Mouse (Mus musculus) left cerebral cortex, adult 9 months (tissue): ENCODE data around the gene Herpud2.

Experiments used
- DNase-seq, 2 experiments: peaks; one replicate each; pipeline ENCODE4 v3.0.0; 2022; ENCODE audit warnings: low spot score in 2 of 2

Herpud2 gene

DNA sequence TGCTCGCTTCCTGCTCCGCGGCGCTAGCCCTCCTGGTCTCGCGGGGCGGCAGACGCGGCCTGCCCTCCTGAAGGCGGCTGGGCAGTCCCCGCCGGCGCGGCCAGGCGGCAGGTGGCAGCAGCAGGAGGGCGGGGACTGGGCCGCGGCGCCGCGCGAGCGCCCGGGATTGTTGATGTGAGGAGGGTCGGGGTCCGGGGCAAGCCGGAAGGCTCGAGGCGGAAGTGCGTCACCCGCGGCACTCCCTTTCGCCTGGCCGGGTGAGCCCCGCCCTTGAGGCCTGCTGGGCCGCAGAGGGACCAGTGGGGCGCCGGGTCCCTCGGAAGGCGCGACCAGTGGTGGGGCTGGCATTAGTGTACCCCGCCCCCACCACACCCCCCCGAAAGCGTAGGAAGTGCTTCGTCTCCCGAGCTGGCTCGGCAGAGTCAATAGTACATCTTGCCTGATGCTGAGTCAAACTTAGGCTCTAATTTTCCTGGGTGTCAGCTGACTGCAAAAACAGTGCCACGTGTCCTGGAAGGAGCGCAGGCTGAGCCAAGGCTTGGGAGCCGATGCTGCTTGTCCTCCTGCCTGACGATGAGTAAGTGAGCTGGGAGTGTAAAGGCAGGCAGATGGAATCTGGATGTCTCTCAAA lies at the start of gene Herpud2:
Gene Herpud2 (minus strand): TSS at position 210 of the 631 bp plus-strand sequence.
- DNase-seq, result peak; percentile 78 to 90

DNA sequence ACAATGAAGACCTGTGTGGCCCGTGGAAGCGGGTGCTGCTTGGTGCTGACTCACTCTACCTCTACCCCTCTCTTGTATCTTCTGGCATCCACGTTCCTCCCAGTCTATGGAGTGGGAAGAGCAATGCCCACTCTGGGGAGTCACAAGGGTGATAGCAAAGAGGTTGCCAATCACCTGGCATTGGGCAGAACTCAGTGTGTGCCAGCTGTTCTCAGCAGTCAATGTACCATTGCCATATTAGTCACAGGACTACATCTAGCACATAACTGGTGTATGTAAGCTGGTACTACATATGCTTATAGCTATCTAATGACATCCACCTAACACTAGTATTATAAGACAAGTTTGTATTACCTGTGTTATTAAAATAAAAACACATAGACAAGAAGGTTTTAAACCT lies 49.4 kb upstream of the Herpud2 start:
- no peak for DNase-seq

DNA sequence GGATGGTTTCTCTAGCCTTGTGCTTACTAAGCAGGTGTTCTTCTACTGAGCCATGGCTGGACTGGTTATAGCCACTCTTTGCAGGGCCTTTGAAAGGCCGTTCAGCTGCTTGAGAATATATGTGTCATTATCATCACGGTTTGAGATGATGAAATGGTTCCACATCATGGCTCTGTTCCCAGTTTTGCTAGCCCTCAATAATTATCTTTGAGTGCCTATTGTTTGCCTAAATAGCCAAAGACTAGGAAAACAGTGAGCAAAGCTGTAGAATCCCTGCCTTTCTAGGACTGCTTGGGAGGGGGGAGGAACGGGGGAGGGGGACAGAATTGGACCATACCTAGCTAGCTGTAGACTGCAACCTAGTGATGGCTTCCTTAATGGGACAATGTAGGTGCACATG lies 48.5 kb upstream of the Herpud2 start:
- DNase-seq, result no peak

DNA sequence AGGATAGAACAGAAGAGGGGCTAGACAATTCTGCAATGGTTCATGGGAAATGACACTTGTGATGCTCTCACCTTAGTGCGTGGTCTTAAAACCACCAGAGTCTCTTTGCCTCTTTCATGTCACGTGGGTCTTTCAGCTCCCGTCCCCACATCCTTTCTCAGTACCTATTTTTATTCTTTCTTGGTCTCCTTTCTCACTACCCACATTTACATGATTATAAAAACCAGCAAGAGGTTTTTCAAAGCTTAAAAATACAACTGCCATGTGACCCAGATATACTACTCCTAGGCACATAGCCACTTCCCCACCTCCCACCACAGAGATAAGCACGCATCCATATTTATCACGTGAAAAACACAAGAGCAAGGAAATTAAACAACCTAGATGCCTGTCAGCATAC lies 45.1 kb upstream of the Herpud2 start:
- no peak for DNase-seq

DNA sequence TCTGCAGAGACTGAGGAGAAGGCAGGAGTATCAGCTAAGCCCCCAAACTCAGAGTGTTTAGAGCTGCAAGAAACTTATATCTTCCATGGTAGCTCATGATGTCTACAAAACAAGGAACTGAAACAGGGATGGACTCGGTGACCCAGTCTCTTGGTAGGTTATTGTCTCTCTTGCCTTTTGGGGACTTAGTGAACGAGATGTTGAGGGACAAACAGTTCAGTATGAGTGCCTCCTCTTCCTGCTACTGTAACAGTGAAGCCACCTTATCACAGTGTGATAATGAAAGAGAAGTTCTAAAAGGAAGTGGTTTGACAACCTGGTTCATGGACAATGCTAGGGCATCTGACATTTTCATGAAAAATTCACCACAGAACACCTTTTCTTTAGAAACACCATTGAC lies 40.0 kb upstream of the Herpud2 start:
- DNase-seq, result no peak

DNA sequence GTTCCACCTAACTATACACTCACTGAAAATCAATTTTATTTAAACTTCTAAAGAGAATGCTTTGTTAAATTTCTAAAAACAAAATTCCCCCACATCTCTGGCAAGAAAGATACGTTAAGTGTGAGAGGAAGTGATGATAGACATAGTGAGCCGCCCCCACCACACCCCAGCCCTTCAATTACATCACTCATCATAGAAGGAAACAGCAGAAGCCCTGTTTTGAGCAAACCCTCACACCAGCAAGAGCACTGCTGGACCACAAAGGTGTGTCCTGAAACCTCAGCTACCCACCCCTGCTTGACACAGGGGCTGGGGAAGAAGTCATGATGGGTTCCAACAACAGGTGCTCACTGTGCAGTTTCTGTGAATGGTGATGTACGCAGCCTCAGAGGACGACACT lies 34.9 kb upstream of the Herpud2 start:
- DNase-seq, result peak in 1 of 2 experiments; percentile 1

DNA sequence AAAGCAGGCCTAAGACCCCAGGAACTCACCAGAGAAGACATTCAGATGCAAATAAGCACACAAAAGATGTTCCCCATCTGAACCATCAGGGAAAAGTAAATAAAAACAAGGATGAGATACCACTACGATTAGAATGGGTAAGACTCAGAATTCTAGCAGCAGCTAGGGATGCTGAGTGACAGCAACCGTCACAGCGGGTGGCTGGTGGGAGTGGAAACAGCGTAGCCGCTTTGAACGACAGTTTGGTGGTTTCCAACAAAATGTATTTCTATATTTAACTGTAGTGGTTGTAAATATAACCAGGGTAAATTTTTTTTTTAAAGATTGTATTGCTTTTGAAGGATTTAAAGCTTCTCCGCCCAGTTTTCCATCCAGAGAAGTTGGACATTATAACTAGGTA lies 34.2 kb upstream of the Herpud2 start:
- peak in 1 of 2 experiments; percentile 1 for DNase-seq

DNA sequence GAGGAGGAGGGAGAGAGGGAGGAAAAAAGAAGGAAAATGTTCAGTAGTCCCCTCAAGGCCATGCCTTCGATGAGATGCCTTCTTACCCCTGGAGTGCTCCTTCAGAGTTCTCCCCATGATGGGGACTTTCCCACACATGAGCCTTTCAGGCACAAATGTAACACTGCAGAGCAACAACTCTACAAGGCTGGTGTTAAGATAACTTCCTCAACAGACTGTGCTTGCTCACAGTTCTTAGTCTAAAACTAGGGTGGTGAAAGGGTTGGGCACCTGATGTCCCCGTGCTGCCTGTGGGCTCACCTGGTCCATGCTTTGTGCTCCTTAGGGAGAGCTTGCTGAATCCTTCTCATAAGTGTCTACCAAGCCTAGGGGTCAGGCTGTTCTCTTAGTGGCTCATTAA lies 33.0 kb upstream of the Herpud2 start:
- DNase-seq, result peak in 1 of 2 experiments; percentile 1

DNA sequence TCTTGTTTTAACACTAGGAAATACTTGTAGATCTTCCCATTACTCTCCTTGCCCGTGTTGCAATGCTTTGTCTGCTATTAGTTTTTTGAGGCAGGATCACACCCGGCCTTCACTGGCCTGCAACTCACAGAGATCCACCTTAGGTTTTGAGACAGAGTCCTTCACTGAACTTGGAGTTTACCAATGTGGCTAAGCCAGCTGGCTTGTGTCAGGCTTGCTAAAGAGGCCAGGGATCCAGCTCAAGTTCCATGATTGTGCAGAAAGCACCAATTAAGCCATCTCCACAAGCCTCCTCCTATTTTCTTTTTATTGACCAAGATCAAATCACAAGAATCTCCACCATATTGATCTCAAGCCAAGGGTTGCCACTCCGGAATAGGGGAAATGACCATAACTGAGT lies 26.4 kb upstream of the Herpud2 start:
- DNase-seq, result no peak

DNA sequence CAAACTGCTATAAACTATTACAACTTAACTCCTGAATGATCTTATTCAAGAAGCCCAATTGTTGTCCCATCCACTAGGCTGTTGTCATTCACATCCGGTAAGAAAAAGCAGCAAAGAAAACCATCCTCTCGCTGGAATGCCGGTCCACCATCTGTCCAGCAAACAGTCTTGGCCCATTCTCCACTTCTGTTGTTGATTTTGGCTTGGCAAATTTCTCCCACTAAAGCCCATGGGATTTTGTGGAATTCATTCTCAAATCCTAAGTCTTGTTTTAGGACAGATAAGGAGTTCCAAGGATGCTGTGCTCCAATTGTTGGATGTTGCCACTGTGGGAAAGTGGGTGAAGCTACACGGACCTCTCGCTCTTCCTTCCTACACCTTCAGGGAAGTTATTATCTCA lies 25.6 kb upstream of the Herpud2 start:
- no peak for DNase-seq

DNA sequence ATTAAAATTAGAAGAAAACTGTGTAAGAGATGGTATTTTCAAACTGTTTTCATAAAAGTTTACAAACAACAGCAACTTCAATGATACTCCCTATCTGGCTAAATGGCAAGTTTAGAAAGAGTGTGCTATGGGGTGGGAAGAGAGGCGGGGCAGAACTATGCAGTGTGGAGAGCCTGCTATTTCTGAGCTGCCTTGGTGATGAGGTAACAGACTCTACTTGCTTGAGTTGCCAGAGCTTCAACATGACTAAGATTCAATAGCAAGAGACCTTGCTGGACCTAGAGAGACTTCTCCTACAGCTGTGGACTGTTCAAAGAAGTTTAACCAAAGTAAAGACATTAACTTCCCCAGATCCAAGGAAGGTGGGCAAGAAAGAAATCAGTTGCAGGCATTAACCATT lies 24.9 kb upstream of the Herpud2 start:
- DNase-seq, result no peak

DNA sequence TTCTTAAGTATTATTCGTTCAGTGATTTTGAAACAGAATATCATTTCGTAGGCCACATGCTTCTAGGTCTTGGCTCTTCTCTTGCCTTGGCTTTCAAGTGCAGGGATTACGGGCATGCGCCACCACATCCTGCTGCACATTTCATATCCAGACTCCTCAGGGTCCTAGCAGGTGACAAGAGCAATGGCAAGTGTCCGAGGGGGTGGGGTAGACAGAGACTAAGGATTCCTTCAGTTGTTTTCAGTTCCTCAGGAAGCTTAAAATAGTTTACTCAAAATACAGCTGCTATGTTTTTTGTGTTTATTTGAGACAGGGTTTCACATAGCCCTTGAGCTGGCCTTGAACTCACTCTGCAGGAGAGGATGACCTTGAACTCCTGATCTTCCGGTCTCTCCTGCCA lies 24.4 kb upstream of the Herpud2 start:
- DNase-seq, result no peak

DNA sequence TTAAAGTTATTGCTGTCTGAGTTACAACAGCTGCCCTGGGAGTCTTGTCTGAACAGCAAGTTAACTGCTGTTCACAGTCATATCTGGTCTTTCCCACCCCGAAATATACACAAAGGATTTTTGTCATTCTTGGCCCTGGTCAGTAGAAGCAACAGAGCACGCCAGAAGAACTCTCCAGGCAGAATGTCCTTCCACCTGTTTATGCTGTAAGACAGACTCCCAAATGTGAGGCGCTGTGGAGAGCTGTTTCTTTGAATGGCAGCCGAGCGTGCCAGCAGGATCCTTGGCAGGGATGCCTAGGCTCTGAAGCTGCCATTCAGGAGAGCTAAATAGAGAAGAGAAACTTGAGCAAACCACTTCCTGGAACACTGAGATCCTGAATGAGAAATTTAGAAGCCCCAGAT lies 23.4 kb upstream of the Herpud2 start:
- peak; percentile 79 to 89 for DNase-seq

DNA sequence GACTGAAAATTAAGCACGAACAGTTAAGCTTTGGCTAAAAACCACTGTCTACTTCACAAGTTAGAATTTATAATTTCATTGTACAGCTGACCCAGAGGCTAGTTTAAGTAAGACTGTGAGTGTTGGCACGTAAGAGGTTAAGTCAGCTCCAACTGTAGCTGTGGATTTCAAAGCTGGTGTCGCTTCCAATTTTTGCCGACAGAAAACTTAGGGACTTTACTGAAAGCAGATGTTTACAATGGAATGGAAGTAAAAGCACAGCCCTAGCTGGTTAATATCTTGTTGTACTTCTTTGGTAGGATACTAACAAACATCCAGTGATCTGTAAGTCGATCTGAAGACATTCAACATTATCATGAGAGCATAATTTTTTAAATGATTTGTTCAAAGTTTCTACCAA lies 23.0 kb upstream of the Herpud2 start:
- DNase-seq, result no peak

DNA sequence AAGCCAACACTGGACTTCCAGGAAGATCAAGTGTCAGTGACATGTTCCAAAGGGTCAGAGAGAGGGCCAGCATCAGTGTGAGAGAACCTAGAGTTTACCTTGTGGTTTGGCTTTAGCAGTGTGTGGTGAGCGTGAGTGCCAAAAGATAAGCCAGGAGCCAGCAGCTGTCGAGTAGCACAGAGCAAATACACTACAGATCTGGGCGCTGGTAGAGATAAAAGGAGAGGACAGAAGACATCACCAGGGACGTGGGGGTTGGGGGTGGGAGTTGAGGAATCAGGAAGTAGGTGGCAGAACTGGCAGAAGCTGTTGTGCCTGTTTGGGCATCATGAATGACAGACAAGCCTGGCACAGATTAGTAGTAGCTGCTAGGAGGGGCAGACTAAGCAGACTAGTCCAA lies 21.6 kb upstream of the Herpud2 start:
- DNase-seq, result no peak

DNA sequence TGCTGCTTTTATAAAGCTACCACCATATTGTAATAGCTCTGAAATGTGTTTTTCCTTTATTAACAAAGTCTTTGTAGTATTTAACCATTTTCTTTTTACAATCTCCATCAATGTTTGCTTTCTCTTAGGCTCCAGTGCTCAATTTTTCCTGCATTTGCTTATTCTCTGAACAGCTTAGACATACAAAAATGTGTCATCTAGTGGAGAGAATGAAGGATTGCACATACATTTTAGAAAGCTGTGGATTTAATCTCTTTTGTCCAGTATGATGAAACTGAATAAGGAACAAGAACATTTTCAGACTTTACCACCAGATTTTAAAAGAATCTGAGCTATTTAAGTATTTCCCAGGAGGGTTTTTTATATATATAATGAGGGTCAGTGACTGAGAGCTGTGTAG lies 18.0 kb upstream of the Herpud2 start:
- DNase-seq, result no peak

DNA sequence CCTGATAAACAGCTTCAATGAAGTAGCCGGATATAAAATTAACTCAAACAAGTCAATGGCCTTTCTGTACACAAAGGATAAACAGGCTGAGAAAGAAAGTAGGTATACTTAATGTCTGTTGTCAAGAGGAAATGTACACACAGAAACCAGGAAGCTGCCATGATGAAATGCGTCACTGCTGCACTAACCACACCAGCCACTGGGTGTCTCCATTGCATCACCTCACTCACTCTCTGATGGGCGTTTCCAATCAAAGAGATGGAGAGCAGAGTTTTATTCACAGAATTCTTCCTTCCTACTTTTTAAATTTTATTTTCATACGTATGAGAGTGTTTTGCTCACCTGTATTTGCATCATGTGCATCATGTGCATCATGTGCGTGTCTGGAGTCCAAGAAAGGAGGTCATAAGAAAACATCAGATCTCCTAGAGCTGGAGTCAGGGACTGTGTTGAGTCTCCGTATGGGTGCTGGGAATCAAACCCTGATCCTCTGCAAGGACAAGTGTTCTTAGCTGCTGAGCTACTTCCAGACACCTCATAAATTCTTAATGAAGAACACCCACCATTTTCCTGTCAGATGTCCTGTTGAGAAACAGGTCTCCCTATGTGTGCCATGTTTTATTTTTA lies 16.0 kb upstream of the Herpud2 start:
- peak; percentile 28 to 88 for DNase-seq

DNA sequence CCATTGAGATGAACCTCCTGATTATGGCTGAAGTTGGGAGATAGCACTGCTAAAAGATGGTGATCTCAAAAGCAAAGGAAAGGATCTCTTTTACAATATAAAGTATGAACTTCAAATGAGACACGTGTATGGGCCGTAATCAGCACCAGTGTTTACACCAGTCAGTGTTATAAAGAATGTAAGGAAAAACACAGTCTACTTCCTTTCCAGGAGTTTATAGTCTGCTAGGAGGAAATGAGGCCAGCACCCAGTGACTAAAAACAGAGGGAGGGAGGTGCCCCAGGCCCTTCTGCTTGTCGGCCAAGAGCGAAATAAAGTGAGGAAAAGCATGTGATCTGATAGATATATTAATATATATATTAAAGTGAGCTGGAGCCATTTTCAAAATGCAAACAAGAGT lies 6.6 kb upstream of the Herpud2 start:
- no peak for DNase-seq

DNA sequence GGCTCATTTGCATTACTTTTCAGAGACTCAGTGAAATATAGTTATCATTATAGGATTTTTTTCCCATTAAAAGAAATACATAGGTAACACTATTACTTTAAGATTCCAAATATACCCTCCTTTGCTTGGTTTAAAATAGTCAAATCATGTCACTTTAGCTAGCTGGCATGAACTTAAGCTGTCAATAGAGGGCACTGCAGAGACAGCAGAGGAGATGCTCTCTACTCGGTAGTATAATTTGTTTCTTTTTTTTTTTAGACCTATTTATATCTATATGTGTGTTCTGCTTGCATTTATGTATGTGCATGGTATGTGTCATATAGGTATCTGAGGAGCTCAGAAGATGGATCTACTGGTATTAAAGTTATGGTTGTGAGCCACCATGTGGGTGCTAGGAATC lies 4.8 kb upstream of the Herpud2 start:
- DNase-seq, result no peak

DNA sequence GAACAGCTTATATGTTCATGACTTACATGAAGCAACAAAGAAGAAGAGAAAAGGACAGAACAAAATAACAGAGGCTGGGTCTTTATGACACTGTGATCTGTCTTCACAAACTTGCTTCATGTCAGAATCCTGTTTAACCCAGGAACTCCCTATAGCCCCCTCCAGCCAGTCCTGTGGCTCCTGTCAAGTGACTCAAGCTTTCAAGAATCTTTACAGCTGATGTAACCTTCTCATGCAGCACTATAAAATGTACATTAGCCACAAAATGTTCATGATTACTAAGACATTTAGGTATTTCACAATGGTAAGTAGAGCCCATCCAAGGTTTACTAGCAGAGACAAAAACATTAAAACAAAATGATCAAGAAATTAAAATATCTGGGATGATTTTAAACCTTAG lies 1.4 kb upstream of the Herpud2 start:
- DNase-seq, result no peak

DNA sequence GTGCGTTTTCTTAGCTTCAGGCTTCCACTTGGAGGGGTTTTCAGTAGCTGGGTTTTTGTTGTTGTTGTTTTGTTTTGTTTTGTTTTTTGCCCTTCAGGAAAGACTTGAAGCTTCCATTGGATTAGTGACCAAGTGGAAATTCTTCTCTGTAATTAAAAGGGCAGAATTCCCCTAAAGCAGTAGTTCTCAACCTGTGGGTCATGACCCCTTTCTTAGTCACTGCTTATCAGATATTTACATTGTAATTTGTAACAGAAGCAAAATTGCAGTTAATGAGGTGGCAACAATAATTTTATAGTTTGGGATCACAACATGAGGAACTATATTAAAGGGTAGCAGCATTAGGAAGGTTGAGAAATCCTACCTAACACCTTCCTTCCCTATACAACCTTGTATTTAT lies 837 bp upstream of the Herpud2 start:
- DNase-seq, result no peak

DNA sequence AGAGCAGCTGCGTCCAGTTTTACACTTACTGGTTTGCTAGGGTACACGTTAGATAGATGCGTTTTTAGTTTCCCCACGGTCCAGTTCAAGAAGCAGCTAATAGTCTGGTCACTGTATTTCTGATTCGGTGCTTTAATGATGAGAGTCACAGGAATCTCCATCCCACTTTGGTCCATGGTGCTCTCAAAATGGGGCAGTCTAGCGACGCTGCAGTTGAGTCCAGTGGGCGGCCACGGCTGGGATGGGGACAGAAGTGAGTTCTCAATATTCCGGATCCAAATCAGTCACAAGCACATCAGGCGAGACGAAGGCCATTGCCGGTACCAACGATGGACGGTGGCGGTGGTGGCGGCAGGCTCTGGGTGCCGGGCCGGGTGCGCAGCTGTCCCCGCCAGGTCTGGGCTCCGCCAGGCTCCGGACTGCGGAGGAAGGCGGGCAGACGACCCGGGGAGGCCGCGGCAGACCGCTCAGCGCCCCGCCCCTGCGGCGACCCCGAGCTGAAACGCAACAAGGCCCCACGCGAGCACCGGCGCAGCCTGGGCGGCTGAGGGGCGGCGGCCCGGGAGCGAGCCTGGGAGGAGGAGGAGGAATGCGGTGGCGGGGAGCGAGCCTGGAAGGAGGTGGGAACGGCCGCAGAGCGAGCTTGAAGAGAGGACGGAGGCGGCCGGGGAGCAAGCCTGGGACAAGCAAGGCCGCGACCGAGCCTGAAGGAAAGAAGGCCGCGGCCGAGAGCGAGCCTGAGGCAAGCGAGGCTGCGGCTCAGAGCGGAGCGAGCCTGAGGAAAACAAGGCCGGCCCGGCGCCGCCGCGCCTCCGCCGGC lies 619 bp downstream of the Herpud2 start:
- peak in 1 of 2 experiments; percentile 53 for DNase-seq

DNA sequence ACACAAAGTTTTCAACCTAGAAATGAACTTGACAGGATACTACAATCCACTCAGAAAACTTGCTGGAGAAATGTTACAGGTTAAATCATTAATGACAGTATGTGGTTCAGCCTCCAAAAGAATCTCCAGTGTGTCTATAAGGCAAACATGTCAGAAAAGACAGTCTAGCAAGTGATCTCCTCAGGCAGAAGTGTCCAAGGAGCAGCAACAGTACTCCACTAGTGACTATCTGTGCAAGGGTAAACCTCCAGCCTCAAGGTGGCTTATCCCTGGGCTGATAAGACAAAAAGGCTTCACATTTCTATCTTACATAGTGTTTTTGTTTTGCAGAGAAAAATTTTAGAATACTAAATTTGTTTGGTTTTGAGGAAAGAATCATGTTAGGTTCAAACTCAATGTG lies 2.9 kb downstream of the Herpud2 start:
- DNase-seq, result no peak
